Mouse (Mus musculus): ENCODE data around the gene Slc22a23. TPM values are rescaled to one million over a fixed set of nuclear protein-coding genes. Genes with fewer than 3 reads are reported as not detected.

The Slc22a23 gene
- polyA plus RNA-seq, 1 experiment from 2014 or later, result 12.8 TPM

Other genes with a start within 250 kb of the Slc22a23 start
- gene Tubb2b, start 214.7 kb downstream of the Slc22a23 start, polyA plus RNA-seq (2015; fragmentation: Nextera tagmentation; extraction: Ambion mirVana), result 795 and 852 TPM in 2 replicates
- gene Psmg4, start 182.2 kb downstream of the Slc22a23 start, polyA plus RNA-seq (2015; fragmentation: Nextera tagmentation; extraction: Ambion mirVana), result 87.0 and 94.4 TPM in 2 replicates